Mouse (Mus musculus): ENCODE results near the gene Osbpl3. TPM values are rescaled to one million over a fixed set of nuclear protein-coding genes. Genes with fewer than 3 reads are reported as not detected.

The Osbpl3 gene
- total RNA-seq (2021) = 1 to 10 TPM; 7.1 to 7.3 TPM
- long read RNA-seq, experiment 1, partial matches to known transcripts = 2 of 7 reads
- long read RNA-seq, experiment 1, other reads (novel, unspliced or antisense) = 4 of 7 reads
- long read RNA-seq, experiment 2, partial matches to known transcripts = 0 of 4 reads
- long read RNA-seq, experiment 2, other reads (novel, unspliced or antisense) = 4 of 4 reads

- DNase-seq = peak; percentile 75
These were observed at the start of gene Osbpl3 for GRCm38 (mm10) chr6:50455829-50456469. Gene Osbpl3, minus strand, starts transcription at chr6:50456201.

GRCm38 (mm10) chr6:50505531-50505930, 49.5 kb upstream of the Osbpl3 start:
- DNase-seq = no peak

- no peak for DNase-seq
These were observed 48.7 kb upstream of the Osbpl3 start for GRCm38 (mm10) chr6:50504711-50505110.

- no peak for DNase-seq
These were observed 47.8 kb upstream of the Osbpl3 start for GRCm38 (mm10) chr6:50503779-50504178.

- no peak for DNase-seq
These were observed 47.0 kb upstream of the Osbpl3 start for GRCm38 (mm10) chr6:50503031-50503430.

GRCm38 (mm10) chr6:50498346-50498745, 42.3 kb upstream of the Osbpl3 start:
- DNase-seq = no peak

- no peak for DNase-seq
These were observed 34.5 kb upstream of the Osbpl3 start for GRCm38 (mm10) chr6:50490519-50490918.

GRCm38 (mm10) chr6:50489380-50489779, 33.4 kb upstream of the Osbpl3 start:
- no peak for DNase-seq

- DNase-seq = no peak
These were observed 30.3 kb upstream of the Osbpl3 start for GRCm38 (mm10) chr6:50486035-50486902.

GRCm38 (mm10) chr6:50483426-50483825, 27.4 kb upstream of the Osbpl3 start:
- no peak for DNase-seq

GRCm38 (mm10) chr6:50481460-50481859, 25.5 kb upstream of the Osbpl3 start:
- DNase-seq = no peak

GRCm38 (mm10) chr6:50466451-50466850, 10.4 kb upstream of the Osbpl3 start:
- no peak for DNase-seq

- no peak for DNase-seq
These were observed 8.9 kb upstream of the Osbpl3 start for GRCm38 (mm10) chr6:50464690-50465485.

- no peak for DNase-seq
These were observed 6.0 kb upstream of the Osbpl3 start for GRCm38 (mm10) chr6:50462026-50462425.

GRCm38 (mm10) chr6:50461585-50461984, 5.6 kb upstream of the Osbpl3 start:
- no peak for DNase-seq

GRCm38 (mm10) chr6:50460646-50461045, 4.6 kb upstream of the Osbpl3 start:
- DNase-seq = no peak

GRCm38 (mm10) chr6:50460246-50460645, 4.2 kb upstream of the Osbpl3 start:
- DNase-seq = no peak

GRCm38 (mm10) chr6:50459271-50459670, 3.3 kb upstream of the Osbpl3 start:
- no peak for DNase-seq

GRCm38 (mm10) chr6:50457551-50458348, 1.7 kb upstream of the Osbpl3 start:
- DNase-seq = no peak

- DNase-seq = no peak
These were observed 705 bp upstream of the Osbpl3 start for GRCm38 (mm10) chr6:50456706-50457105.

- peak; percentile 53 for DNase-seq
These were observed 736 bp downstream of the Osbpl3 start for GRCm38 (mm10) chr6:50455102-50455828.
